Mouse (Mus musculus): ENCODE results near the gene Syn1. TPM values are rescaled to one million over a fixed set of nuclear protein-coding genes. Genes with fewer than 3 reads are reported as not detected.

Syn1 gene
- polyA plus RNA-seq, 1 experiment from 2014 or later: not detected

- DNase-seq (ENCODE audit: low spot score): no peak
Measured at GRCm38 (mm10) chrX:20862105-20863065, 58.4 kb downstream of the Syn1 start.

GRCm38 (mm10) chrX:20861453-20862104 lies 59.2 kb downstream of the Syn1 start:
- DNase-seq (ENCODE audit: low spot score): no peak

GRCm38 (mm10) chrX:20853794-20854193 lies 67.0 kb downstream of the Syn1 start:
- no peak for DNase-seq (ENCODE audit: low spot score)

DNA sequence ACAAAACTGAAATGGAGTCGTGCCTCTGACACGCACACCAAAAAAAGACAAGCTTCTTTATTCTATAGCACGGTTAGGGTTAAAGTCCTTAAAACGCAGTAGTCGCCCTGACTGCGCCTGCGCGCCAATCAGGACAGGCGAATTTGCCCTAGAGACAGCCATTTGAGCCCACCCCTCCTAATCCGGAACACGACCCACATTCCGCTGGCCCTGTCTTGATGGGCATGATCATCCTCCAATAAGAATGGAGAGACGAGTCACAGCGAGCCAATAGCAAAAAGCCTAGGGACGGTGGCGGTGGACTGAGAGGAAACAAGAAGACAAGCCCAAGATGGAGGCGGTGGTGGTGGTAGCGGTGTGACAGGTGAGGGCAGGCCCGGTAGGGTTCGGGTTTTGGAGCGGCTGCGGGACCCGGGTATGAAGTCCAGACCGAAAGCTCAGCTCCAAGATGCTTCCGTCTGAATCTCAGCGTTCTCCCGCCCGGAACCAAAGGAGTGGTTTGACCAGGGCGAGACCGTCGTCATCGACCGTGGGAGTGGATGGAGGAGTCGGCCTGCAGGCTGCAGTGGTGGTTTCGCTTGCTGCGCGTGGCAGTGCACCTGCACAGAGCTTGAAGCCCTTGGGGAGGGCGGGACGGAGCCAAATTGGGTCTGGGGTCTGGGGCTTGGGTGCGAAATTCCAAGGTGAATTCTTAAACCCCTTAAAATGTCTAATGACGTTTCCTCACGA lies 72.4 kb downstream of the Syn1 start:
- DNase-seq (ENCODE audit: low spot score): peak; percentile 95

DNA sequence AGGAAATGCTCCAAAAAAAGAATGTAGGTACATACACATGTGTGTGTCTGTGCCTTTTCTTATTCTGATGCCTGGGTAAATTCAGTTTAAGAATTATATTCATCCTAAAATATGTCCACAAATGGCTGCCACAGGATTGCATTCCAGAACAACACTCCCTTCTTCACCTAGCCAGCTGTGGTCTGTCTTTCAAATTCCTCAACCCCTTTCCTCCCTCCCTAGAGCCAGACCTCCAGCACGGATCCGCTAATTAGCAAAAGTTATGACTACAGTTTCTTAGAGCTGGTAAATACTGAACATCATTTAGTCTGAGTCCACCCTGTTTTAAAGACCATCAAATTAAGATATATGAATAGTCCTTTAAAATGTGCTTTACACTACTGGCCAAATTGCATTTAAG lies 73.0 kb downstream of the Syn1 start:
- DNase-seq (ENCODE audit: low spot score): no peak

DNA sequence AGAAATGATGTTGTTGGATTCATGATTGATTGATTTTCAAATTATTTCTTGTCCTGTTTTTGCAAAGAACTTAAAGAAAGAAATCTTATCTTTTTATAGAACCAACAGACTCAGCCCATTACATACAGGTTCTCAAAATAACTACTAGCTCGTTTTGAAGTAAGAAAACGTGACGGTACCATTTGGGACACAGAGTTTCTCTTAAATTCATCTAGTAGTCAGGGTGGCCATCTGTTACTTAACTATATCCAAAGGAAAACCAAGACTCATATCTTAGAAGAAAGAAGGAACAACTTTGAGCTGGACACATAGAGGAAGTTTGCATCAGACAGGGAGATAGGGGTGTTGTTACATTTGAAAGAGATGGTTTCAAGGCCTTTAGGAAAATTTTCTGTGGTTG lies 73.6 kb downstream of the Syn1 start:
- no peak for DNase-seq (ENCODE audit: low spot score)

GRCm38 (mm10) chrX:20828934-20829333 lies 91.9 kb downstream of the Syn1 start:
- no peak for DNase-seq (ENCODE audit: low spot score)

- DNase-seq (ENCODE audit: low spot score): peak; percentile 28
Measured at GRCm38 (mm10) chrX:20819708-20820426, 100.9 kb downstream of the Syn1 start.

GRCm38 (mm10) chrX:20819204-20819628 lies 101.6 kb downstream of the Syn1 start:
- DNase-seq (ENCODE audit: low spot score): peak; percentile 77

DNA sequence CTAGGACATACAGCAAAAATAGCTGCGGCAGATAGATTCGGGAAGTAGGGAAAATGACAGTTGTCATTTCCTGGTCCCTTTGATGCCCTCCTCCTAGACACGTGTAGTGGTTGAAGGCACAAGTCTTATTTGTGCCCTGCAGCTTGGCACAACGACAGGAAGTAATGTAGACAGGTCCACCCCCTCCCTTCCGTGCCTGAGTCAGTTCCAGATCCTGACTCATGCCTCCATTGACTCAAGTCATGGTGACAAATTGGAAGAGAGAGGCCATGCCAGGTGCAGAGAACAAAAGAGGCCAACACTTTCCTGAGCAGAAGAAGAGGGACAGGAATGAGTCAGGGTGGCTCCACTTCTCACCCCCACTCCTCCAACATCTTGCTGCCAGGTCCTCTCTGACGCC lies 103.8 kb downstream of the Syn1 start:
- peak; percentile 49 for DNase-seq (ENCODE audit: low spot score)

Small RNA genes within 50 kb of the gene (microRNA-seq; reads per million reads assigned to microRNA genes)
- gene Gm24824 (ENCODE audit: borderline number of aligned reads): not detected
- gene Mir5617 (ENCODE audit: borderline number of aligned reads): not detected

Other genes starting within 250 kb of the Syn1 start
- 36.0 and 40.2 TPM in 2 replicates for gene Cdk16, start 233.1 kb downstream of the Syn1 start, polyA plus RNA-seq (2015; fragmentation: Nextera tagmentation; extraction: Ambion mirVana)
- gene Usp11, start 217.1 kb downstream of the Syn1 start, polyA plus RNA-seq (2015; fragmentation: Nextera tagmentation; extraction: Ambion mirVana): 22.5 and 25.8 TPM in 2 replicates
- gene Araf, start 123.2 kb downstream of the Syn1 start, polyA plus RNA-seq (2015; fragmentation: Nextera tagmentation; extraction: Ambion mirVana): 74.8 and 81.8 TPM in 2 replicates
- 7.0 and 7.8 TPM in 2 replicates for gene Timp1, start 50.8 kb downstream of the Syn1 start, polyA plus RNA-seq (2015; fragmentation: Nextera tagmentation; extraction: Ambion mirVana)
- 22.5 and 25.6 TPM in 2 replicates for gene Cfp, start 10.6 kb upstream of the Syn1 start, polyA plus RNA-seq (2015; fragmentation: Nextera tagmentation; extraction: Ambion mirVana)
- gene Elk1, start 29.6 kb upstream of the Syn1 start, polyA plus RNA-seq (2015; fragmentation: Nextera tagmentation; extraction: Ambion mirVana): 4.6 and 4.8 TPM in 2 replicates
- 111 and 112 TPM in 2 replicates for gene Uxt, start 41.0 kb upstream of the Syn1 start, polyA plus RNA-seq (2015; fragmentation: Nextera tagmentation; extraction: Ambion mirVana)
- 6.1 and 7.2 TPM in 2 replicates for gene Zfp182, start 141.3 kb upstream of the Syn1 start, polyA plus RNA-seq (2015; fragmentation: Nextera tagmentation; extraction: Ambion mirVana)
- not detected in 2 replicates for gene Spaca5, start 147.4 kb upstream of the Syn1 start, polyA plus RNA-seq (2015; fragmentation: Nextera tagmentation; extraction: Ambion mirVana)
- 0.32 and 0.70 TPM in 2 replicates for gene Zfp300, start 168.5 kb upstream of the Syn1 start, polyA plus RNA-seq (2015; fragmentation: Nextera tagmentation; extraction: Ambion mirVana)
- gene Ssxa1, start 194.8 kb upstream of the Syn1 start, polyA plus RNA-seq (2015; fragmentation: Nextera tagmentation; extraction: Ambion mirVana): not detected in 2 replicates

Measured in thymus, postnatal 0 days (tissue).